Mouse (Mus musculus): Measurements from ENCODE around the gene Aspm. TPM values are rescaled to one million over a fixed set of nuclear protein-coding genes. Genes with fewer than 3 reads are reported as not detected.
A peak's percentile ranks its signal among the peaks of the same experiment; 100 is the strongest.

Gene Aspm
- polyA plus RNA-seq, 1 experiment from 2014 or later, result 9.8 TPM

- Histone ChIP-seq H3K9me3 (no peaks in the 10 kb centered on the region), H3K27ac (no peak overlapping the region), H3K4me3 (replicated peaks) (peak overlapping the region; percentile 61), H3K4me2 (replicated peaks) (peak overlapping the region; percentile 92), H3K27me3 (no peaks in the 10 kb centered on the region), H3K4me1 (replicated peaks) (peaks cover 20% of the 10 kb centered on the region), H3K36me3 (peaks cover 3% of the 10 kb centered on the region; the same call in 1 of the 2 replicates), H3K9ac (replicated peaks) (peak overlapping the region; percentile 66)
- ATAC-seq, result peak; percentile 59
- 2% methylated on average over 17 of the region's 17 CpGs for WGBS
Measured at GRCm38 (mm10) chr1:139455226-139455869, 776 bp downstream of the Aspm start.

- Histone ChIP-seq H3K27me3 (no peaks in the 10 kb centered on the region), H3K4me2 (replicated peaks) (no peak overlapping the region), H3K9ac (replicated peaks) (no peak overlapping the region), H3K36me3 (peaks cover 10% of the 10 kb centered on the region), H3K9me3 (no peaks in the 10 kb centered on the region), H3K4me1 (replicated peaks) (peaks cover 10% of the 10 kb centered on the region), H3K27ac (no peak overlapping the region), H3K4me3 (replicated peaks) (no peak overlapping the region)
- 87% methylated on average over 5 of the region's 5 CpGs for WGBS
- ATAC-seq, result no peak
Measured at GRCm38 (mm10) chr1:139460807-139461206, 6.2 kb downstream of the Aspm start.

- Histone ChIP-seq H3K9me3 (no peaks in the 10 kb centered on the region), H3K36me3 (peaks cover 17% of the 10 kb centered on the region), H3K9ac (replicated peaks) (no peak overlapping the region), H3K4me3 (replicated peaks) (no peak overlapping the region), H3K4me2 (replicated peaks) (no peak overlapping the region), H3K27ac (no peak overlapping the region), H3K4me1 (replicated peaks) (no peaks in the 10 kb centered on the region), H3K27me3 (no peaks in the 10 kb centered on the region)
- 91% methylated on average over 11 of the region's 11 CpGs for WGBS
- no peak for ATAC-seq
Measured at GRCm38 (mm10) chr1:139465936-139466335, 11.4 kb downstream of the Aspm start.

GRCm38 (mm10) chr1:139478898-139479297 is 24.3 kb downstream of the Aspm start:
- Histone ChIP-seq H3K27me3 (no peaks in the 10 kb centered on the region), H3K4me2 (replicated peaks) (no peak overlapping the region), H3K4me3 (replicated peaks) (no peak overlapping the region), H3K9ac (replicated peaks) (no peak overlapping the region), H3K36me3 (peaks cover 59% of the 10 kb centered on the region), H3K4me1 (replicated peaks) (no peaks in the 10 kb centered on the region), H3K27ac (no peak overlapping the region), H3K9me3 (no peaks in the 10 kb centered on the region)
- 95% methylated on average over 11 of the region's 11 CpGs for WGBS
- no peak for ATAC-seq

GRCm38 (mm10) chr1:139480246-139480645 is 25.7 kb downstream of the Aspm start:
- Histone ChIP-seq H3K27me3 (no peaks in the 10 kb centered on the region), H3K36me3 (peaks cover 58% of the 10 kb centered on the region), H3K4me1 (replicated peaks) (no peaks in the 10 kb centered on the region), H3K9me3 (no peaks in the 10 kb centered on the region), H3K4me3 (replicated peaks) (no peak overlapping the region), H3K4me2 (replicated peaks) (no peak overlapping the region), H3K27ac (no peak overlapping the region), H3K9ac (replicated peaks) (no peak overlapping the region)
- no peak for ATAC-seq
- WGBS, result 93% methylated on average over 8 of the region's 8 CpGs

GRCm38 (mm10) chr1:139481146-139481545 is 26.6 kb downstream of the Aspm start:
- Histone ChIP-seq H3K4me2 (replicated peaks) (no peak overlapping the region), H3K27ac (no peak overlapping the region), H3K9ac (replicated peaks) (no peak overlapping the region), H3K9me3 (no peaks in the 10 kb centered on the region), H3K27me3 (no peaks in the 10 kb centered on the region), H3K4me1 (replicated peaks) (no peaks in the 10 kb centered on the region), H3K36me3 (peaks cover 52% of the 10 kb centered on the region), H3K4me3 (replicated peaks) (no peak overlapping the region)
- WGBS, result 82% methylated on average over 4 of the region's 4 CpGs
- ATAC-seq, result no peak

- no peaks in the 10 kb centered on the region for H3K4me1 ChIP-seq (replicated peaks)
- 67% methylated on average over 3 of the region's 3 CpGs for WGBS
- H3K4me2 ChIP-seq (replicated peaks), result no peak overlapping the region
- H3K27ac ChIP-seq, result no peak overlapping the region
- peaks cover 32% of the 10 kb centered on the region for H3K36me3 ChIP-seq
- no peak for ATAC-seq
- H3K4me3 ChIP-seq (replicated peaks), result no peak overlapping the region
- H3K9me3 ChIP-seq, result no peaks in the 10 kb centered on the region
- H3K27me3 ChIP-seq, result no peaks in the 10 kb centered on the region
- H3K9ac ChIP-seq (replicated peaks), result no peak overlapping the region
Measured at GRCm38 (mm10) chr1:139494630-139495029, 40.1 kb downstream of the Aspm start.

GRCm38 (mm10) chr1:139495408-139495807 is 40.8 kb downstream of the Aspm start:
- Histone ChIP-seq H3K4me2 (replicated peaks) (no peak overlapping the region), H3K9me3 (no peaks in the 10 kb centered on the region), H3K4me1 (replicated peaks) (no peaks in the 10 kb centered on the region), H3K9ac (replicated peaks) (no peak overlapping the region), H3K27ac (no peak overlapping the region), H3K27me3 (no peaks in the 10 kb centered on the region), H3K36me3 (peaks cover 26% of the 10 kb centered on the region), H3K4me3 (replicated peaks) (no peak overlapping the region)
- WGBS, result 97% methylated on average over 2 of the region's 2 CpGs
- no peak for ATAC-seq

- H3K4me3 ChIP-seq (replicated peaks), result no peak overlapping the region
- ATAC-seq, result no peak
Measured at GRCm38 (mm10) chr1:139496212-139496611, 41.6 kb downstream of the Aspm start.

GRCm38 (mm10) chr1:139499751-139500150 is 45.2 kb downstream of the Aspm start:
- H3K4me2 ChIP-seq (replicated peaks), result no peak overlapping the region
- no peak overlapping the region for H3K27ac ChIP-seq
- no peaks in the 10 kb centered on the region for H3K4me1 ChIP-seq (replicated peaks)

More at GRCm38 (mm10) chr1:139496212-139496611, 41.6 kb downstream of the Aspm start:
- Histone ChIP-seq H3K9ac (replicated peaks) (no peak overlapping the region), H3K4me1 (replicated peaks) (no peaks in the 10 kb centered on the region), H3K9me3 (no peaks in the 10 kb centered on the region), H3K36me3 (peaks cover 22% of the 10 kb centered on the region), H3K4me2 (replicated peaks) (no peak overlapping the region), H3K27me3 (no peaks in the 10 kb centered on the region), H3K27ac (no peak overlapping the region)
- 93% methylated on average over 3 of the region's 3 CpGs for WGBS

GRCm38 (mm10) chr1:139501258-139501752 is 46.7 kb downstream of the Aspm start, which contains the start of gene F13b:
Gene F13b, plus strand, starts transcription at chr1:139501702.
- no peaks in the 10 kb centered on the region for H3K4me1 ChIP-seq (replicated peaks)
- ATAC-seq, result no peak
- H3K4me2 ChIP-seq (replicated peaks), result no peak within 1 kb of the TSS
- no peak within 1 kb of the TSS for H3K27ac ChIP-seq
- no peak within 1 kb of the TSS for H3K9ac ChIP-seq (replicated peaks)
- H3K4me3 ChIP-seq (replicated peaks), result no peak within 1 kb of the TSS
- 93% methylated on average over 3 of the region's 3 CpGs for WGBS
- no peaks in the 10 kb centered on the region for H3K9me3 ChIP-seq
- H3K27me3 ChIP-seq, result no peaks in the 10 kb centered on the region
- no peaks in the 10 kb centered on the region for H3K36me3 ChIP-seq

More at GRCm38 (mm10) chr1:139499751-139500150, 45.2 kb downstream of the Aspm start:
- no peak for ATAC-seq
- Histone ChIP-seq H3K4me3 (replicated peaks) (no peak overlapping the region), H3K9ac (replicated peaks) (no peak overlapping the region), H3K27me3 (no peaks in the 10 kb centered on the region), H3K36me3 (0 out of 2 replicates have a peak, but pooled peaks cover 2% of the 10 kb centered on the region), H3K9me3 (no peaks in the 10 kb centered on the region)

GRCm38 (mm10) chr1:139514556-139514955 is 60.0 kb downstream of the Aspm start:
- no peak overlapping the region for H3K9ac ChIP-seq (replicated peaks)
- no peaks in the 10 kb centered on the region for H3K36me3 ChIP-seq
- H3K4me1 ChIP-seq (replicated peaks), result no peaks in the 10 kb centered on the region
- H3K27me3 ChIP-seq, result no peaks in the 10 kb centered on the region
- 92% methylated on average over 12 of the region's 12 CpGs for WGBS
- no peaks in the 10 kb centered on the region for H3K9me3 ChIP-seq
- ATAC-seq, result no peak
- H3K27ac ChIP-seq, result no peak overlapping the region
- H3K4me3 ChIP-seq (replicated peaks), result no peak overlapping the region
- H3K4me2 ChIP-seq (replicated peaks), result no peak overlapping the region
